Mouse (Mus musculus): ENCODE measurements around the gene Mtx3. TPM values are rescaled to one million over a fixed set of nuclear protein-coding genes. Genes with fewer than 3 reads are reported as not detected.

The Mtx3 gene
- 0.72 TPM for polyA plus RNA-seq (2017; shearing (Covaris generic))

GRCm38 (mm10) chr13:92844586-92845221 lies at the start of gene Mtx3:
Gene Mtx3, plus strand, starts transcription at chr13:92844760.

Other genes starting within 250 kb of the Mtx3 start
- gene Serinc5, start 233.7 kb upstream of the Mtx3 start, polyA plus RNA-seq (2017; shearing (Covaris generic)), result 8.8 TPM
- not detected for gene Thbs4, start 49.9 kb upstream of the Mtx3 start, polyA plus RNA-seq (2017; shearing (Covaris generic))